Mouse (Mus musculus) stomach, postnatal 0 days (tissue): ENCODE measurements around the gene Pdzd2.

ENCODE experiments used
- CTCF ChIP-seq: IDR thresholded peaks from 2 replicates; pipeline ENCODE4 v1.5.1; 2016; ENCODE audit warnings: antibody characterized with exemption, low read depth, mild to moderate bottlenecking, moderate library complexity
- EP300 ChIP-seq: optimal IDR thresholded peaks from 2 replicates; pipeline ENCODE3; 2016; ENCODE audit warnings: antibody characterized with exemption

DNA sequence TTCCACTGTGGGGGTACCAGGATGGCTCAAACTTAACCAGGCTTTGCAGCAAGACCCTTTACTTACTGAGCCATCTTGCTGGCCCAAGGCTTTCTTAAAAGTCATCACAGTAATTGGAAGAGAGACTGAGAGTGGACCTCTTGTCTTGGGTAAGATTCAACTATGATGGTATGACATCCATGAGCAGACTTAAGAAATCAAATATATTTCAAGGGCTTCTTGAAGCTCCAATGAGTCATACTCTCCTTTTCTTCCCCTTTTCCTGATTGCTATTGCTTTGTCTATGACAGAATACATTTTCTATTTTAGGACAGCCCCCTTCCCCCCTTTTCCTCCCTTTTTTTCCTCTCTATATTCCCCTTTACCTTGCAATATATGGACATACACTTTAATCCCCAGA lies 306.8 kb downstream of the Pdzd2 start:
- TF ChIP-seq EP300, result no peak
- no peak for TF ChIP-seq CTCF
